Mouse (Mus musculus) erythroblast, embryonic 14.5 days (primary cell): ENCODE measurements around the gene Lypla2.

Experiments
- GATA1 ChIP-seq: IDR thresholded peaks from 2 replicates; pipeline ENCODE4 v1.6.1; 2012; ENCODE audit warnings: low read length, inconsistent platforms, mixed read lengths
- TAL1 ChIP-seq: IDR thresholded peaks from 3 replicates; pipeline ENCODE4 v1.6.1; 2012; ENCODE audit warnings: low read length, inconsistent platforms, mixed read lengths

DNA sequence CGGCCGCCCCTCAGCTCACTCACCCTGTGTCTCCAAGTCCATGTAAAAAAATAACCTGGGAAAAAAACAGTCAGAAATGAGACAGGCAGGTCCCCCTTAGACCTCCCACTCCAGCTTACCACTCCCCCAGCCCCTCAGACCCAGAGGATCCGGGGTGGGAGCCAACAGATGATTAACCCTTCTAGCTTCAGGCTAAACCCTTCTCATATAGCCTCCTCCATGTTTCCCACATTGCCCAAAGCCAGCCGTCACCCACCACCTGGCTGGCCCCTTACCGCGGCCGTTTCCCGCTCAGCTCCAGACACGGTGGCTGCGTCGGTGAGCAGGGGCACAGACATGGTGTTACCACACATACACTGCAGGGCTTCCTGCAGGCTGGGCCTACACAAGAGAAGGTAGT is 1.8 kb downstream of the Lypla2 start:
- TF ChIP-seq GATA1 (no peak), TAL1 (no peak)
